Mouse (Mus musculus) cerebellum, adult 2 months (tissue): Measurements from ENCODE around the gene Gmeb2. TPM values are rescaled to one million over a fixed set of nuclear protein-coding genes. Genes with fewer than 3 reads are reported as not detected.

ENCODE experiments used
- DNase-seq, 2 experiments: peaks; one replicate each; pipeline ENCODE4 v3.0.0; 2021
- H3K27ac ChIP-seq: fragments of 200-500 bp; 2 replicates; pipeline ENCODE4 v1.5.1; 2012; ENCODE audit warnings: low read length, control low read depth, inconsistent platforms; ENCODE audit not compliant: insufficient read depth
- H3K27me3 ChIP-seq: fragments of 200-500 bp; 2 replicates; pipeline ENCODE4 v1.6.1; 2012; ENCODE audit warnings: inconsistent platforms, mild to moderate bottlenecking, low read length, moderate library complexity; ENCODE audit not compliant: control insufficient read depth, insufficient read depth
- H3K4me1 ChIP-seq: fragments of 200-500 bp; 2 replicates; pipeline ENCODE4 v1.6.1; 2011; ENCODE audit warnings: low read length; ENCODE audit not compliant: control insufficient read depth, insufficient read depth
- H3K4me3 ChIP-seq: fragments of 200-500 bp; replicated peaks from 2 replicates; pipeline ENCODE3; 2011; ENCODE audit warnings: mild to moderate bottlenecking, low read depth, low read length, control low read depth; ENCODE audit not compliant: insufficient read depth
- CTCF ChIP-seq: fragments of 200-500 bp; IDR thresholded peaks from 2 replicates; pipeline ENCODE4 v1.5.1; 2011; ENCODE audit warnings: low read depth, mild to moderate bottlenecking, control low read depth, low read length, moderate library complexity, borderline replicate concordance; ENCODE audit not compliant: insufficient read depth
- POLR2A ChIP-seq: fragments of 200-500 bp; IDR thresholded peaks from 2 replicates; pipeline ENCODE4 v1.6.1; 2011; ENCODE audit warnings: low read length, control low read depth, borderline replicate concordance; ENCODE audit not compliant: insufficient read depth
- WGBS: fragments of 180-500 bp; shearing (Covaris S2); methylation state at CpG from one replicate; pipeline ENCODE4 v1.1.7; 2018; 5-methylcytosine and 5-hydroxymethylcytosine counted together
- polyA plus RNA-seq: library from polyadenylated mRNA; depleted of rRNA; stranded (reverse); fragments of >200 nt; gene quantifications from 2 replicates; pipeline ENCODE4 v1.2.3, GENCODE M21; 2012; rRNA removed

Gmeb2 gene
- polyA plus RNA-seq, 1 experiment: 28.7 TPM

DNA sequence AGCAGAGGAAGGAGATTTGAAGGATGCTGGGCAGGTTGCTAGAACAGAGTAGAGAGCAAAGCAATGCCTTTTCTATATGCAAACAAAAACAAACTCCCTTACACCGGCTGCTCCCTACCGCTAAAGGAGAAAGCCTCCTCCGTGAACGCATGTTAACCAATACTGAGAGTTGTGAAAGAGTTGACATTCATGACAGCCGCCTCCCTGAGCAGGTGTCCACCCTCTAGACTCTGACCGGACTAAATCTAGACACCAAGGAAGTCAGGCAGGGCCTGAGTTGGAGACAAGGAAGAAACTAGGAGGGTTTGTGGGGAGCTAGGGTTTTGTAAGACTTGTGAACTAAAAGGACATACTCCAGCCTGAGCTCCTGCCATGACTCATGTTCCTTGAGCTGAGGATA is 84.9 kb downstream of the Gmeb2 start:
- no peak overlapping the region for H3K27ac ChIP-seq
- no peak for DNase-seq
- H3K27me3 ChIP-seq: no peaks in the 10 kb centered on the region
- H3K4me3 ChIP-seq: no peak overlapping the region
- TF ChIP-seq POLR2A (no peak), CTCF (no peak)
- 79% methylated on average over 6 of the region's 6 CpGs for WGBS
- H3K4me1 ChIP-seq: no peaks in the 10 kb centered on the region

DNA sequence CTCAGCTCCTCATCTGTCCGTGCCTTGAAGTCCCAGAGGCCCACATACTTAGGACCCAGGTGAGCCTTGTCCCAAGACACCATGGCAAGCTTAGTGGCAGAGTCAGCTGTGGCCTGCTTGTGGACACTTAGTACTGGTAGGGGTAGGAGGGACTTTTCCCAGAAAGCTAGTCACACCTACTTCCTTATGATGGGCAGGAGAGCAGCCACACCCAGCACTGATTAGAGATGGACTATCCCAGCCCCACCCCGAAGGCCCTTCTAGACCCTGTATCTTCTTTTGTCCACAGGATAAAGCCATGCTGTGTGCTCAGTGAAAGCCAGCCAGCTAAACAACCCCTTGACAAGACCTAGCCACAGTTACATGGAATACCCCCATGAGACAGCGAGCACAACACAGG is 85.4 kb downstream of the Gmeb2 start, which contains the start of gene Ptk6:
Gene Ptk6 (minus strand): TSS at position 368 of the 400 bp plus-strand sequence.
- H3K27ac ChIP-seq: no peak within 1 kb of the TSS
- DNase-seq: no peak
- no peak for TF ChIP-seq CTCF
- WGBS: 85% methylated on average over 3 of the region's 3 CpGs
- H3K27me3 ChIP-seq: no peaks in the 10 kb centered on the region
- H3K4me3 ChIP-seq: no peak within 1 kb of the TSS
- H3K4me1 ChIP-seq: no peaks in the 10 kb centered on the region

- H3K27me3 ChIP-seq: no peaks in the 10 kb centered on the region
- TF ChIP-seq POLR2A (no peak), CTCF (no peak)
- 74% methylated on average over 3 of the region's 3 CpGs for WGBS
- H3K4me1 ChIP-seq: no peaks in the 10 kb centered on the region
- H3K4me3 ChIP-seq: no peak overlapping the region
- H3K27ac ChIP-seq: no peak overlapping the region
- DNase-seq: no peak
Observed at GRCm38 (mm10) chr2:181201606-181202005, 86.2 kb downstream of the Gmeb2 start.

Other genes with a start within 250 kb of the Gmeb2 start
- 10.1 and 14.4 TPM in 2 replicates for gene Chrna4, start 244.5 kb downstream of the Gmeb2 start, polyA plus RNA-seq
- 115 and 125 TPM in 2 replicates for gene Kcnq2, start 152.7 kb downstream of the Gmeb2 start, polyA plus RNA-seq
- 1,226 and 1,413 TPM in 2 replicates for gene Eef1a2, start 131.0 kb downstream of the Gmeb2 start, polyA plus RNA-seq
- gene Ppdpf, start 100.8 kb downstream of the Gmeb2 start, polyA plus RNA-seq: 110 and 111 TPM in 2 replicates
- gene Ptk6, start 85.2 kb downstream of the Gmeb2 start, polyA plus RNA-seq: 0.03 and 0.07 TPM in 2 replicates
- 0.41 and 0.46 TPM in 2 replicates for gene Srms, start 74.8 kb downstream of the Gmeb2 start, polyA plus RNA-seq
- 0.46 TPM in 1 of 2 replicates, not detected in the other for gene Fndc11, start 68.0 kb downstream of the Gmeb2 start, polyA plus RNA-seq
- gene Helz2, start 46.0 kb downstream of the Gmeb2 start, polyA plus RNA-seq: 2.4 and 2.8 TPM in 2 replicates
- 1,100 TPM in 2 replicates for gene Stmn3, start 26.5 kb upstream of the Gmeb2 start, polyA plus RNA-seq
- gene Rtel1, start 31.7 kb upstream of the Gmeb2 start, polyA plus RNA-seq: 88.5 and 103 TPM in 2 replicates
- gene Zgpat, start 76.9 kb upstream of the Gmeb2 start, polyA plus RNA-seq: 102 and 106 TPM in 2 replicates
- 75.6 and 77.7 TPM in 2 replicates for gene Arfrp1, start 77.4 kb upstream of the Gmeb2 start, polyA plus RNA-seq
- 79.8 and 85.0 TPM in 2 replicates for gene Lime1, start 92.0 kb upstream of the Gmeb2 start, polyA plus RNA-seq
- 31.9 and 34.6 TPM in 2 replicates for gene Zbtb46, start 171.4 kb upstream of the Gmeb2 start, polyA plus RNA-seq
- gene Abhd16b, start 205.2 kb upstream of the Gmeb2 start, polyA plus RNA-seq: not detected in 2 replicates
- gene Tpd52l2, start 209.1 kb upstream of the Gmeb2 start, polyA plus RNA-seq: 154 and 159 TPM in 2 replicates
- 218 and 230 TPM in 2 replicates for gene Dnajc5, start 232.4 kb upstream of the Gmeb2 start, polyA plus RNA-seq